Mouse (Mus musculus): ENCODE measurements around the gene Fgf12.

DNA sequence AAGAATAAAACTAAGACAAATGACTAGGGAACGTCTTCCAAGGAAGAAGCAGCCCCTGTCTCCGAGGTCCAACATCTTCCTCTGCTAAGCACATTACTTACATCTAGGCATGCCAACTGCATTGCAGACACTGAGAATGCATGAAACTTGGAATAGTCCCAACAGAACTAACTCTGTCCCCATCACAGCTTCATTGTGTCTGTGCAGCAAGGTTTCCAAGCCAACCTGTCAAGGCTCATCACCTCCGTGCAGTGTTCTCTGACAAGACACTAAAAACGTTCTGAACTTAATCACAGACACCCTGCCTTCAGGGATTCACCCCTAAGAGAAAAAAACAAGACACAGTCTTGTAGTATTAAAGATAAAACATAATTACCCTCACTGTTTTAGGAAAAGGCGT is 495.0 kb downstream of the Fgf12 start:
- TF ChIP-seq CTCF (IDR thresholded peaks at IDR 0.05; ENCODE audit: borderline replicate concordance, insufficient read depth, low read length): no peak
- TF ChIP-seq POLR2A (IDR thresholded peaks at IDR 0.05; ENCODE audit: low read depth, low read length): no peak
